Mouse (Mus musculus) megakaryocyte, embryonic 14.5 days (primary cell): ENCODE data around the gene Ccdc151. TPM values are rescaled to one million over a fixed set of nuclear protein-coding genes. Genes with fewer than 3 reads are reported as not detected.
A peak's percentile ranks its signal among the peaks of the same experiment; 100 is the strongest.

Experiments
- H3K27me3 ChIP-seq: replicated peaks from 2 replicates; pipeline ENCODE3; 2012; ENCODE audit warnings: inconsistent platforms
- H3K36me3 ChIP-seq: replicated peaks from 2 replicates; pipeline ENCODE3; 2012; ENCODE audit warnings: low read length, inconsistent platforms, mixed read lengths
- H3K4me1 ChIP-seq: 2 replicates; pipeline ENCODE4 v1.6.1; 2012; ENCODE audit warnings: inconsistent platforms
- H3K4me3 ChIP-seq: replicated peaks from 2 replicates; pipeline ENCODE3; 2012; ENCODE audit warnings: moderate library complexity, mild to moderate bottlenecking, inconsistent platforms
- H3K9me3 ChIP-seq: 2 replicates; pipeline ENCODE4 v1.6.1; 2012; ENCODE audit warnings: inconsistent platforms
- FLI1 ChIP-seq: IDR thresholded peaks from 2 replicates; pipeline ENCODE4 v1.6.1; 2012; ENCODE audit warnings: low read length, inconsistent platforms, mixed read lengths
- GATA1 ChIP-seq: IDR thresholded peaks from 3 replicates; pipeline ENCODE4 v1.6.1; 2012; ENCODE audit warnings: mixed read lengths, low read length, inconsistent platforms, borderline replicate concordance
- polyA plus RNA-seq: library from polyadenylated mRNA; stranded (reverse); fragments of >175 nt; gene quantifications from 2 replicates; pipeline ENCODE4 v1.2.3, GENCODE M21; 2012; ENCODE audit warnings: low replicate concordance; ENCODE audit not compliant: insufficient read depth

Ccdc151 gene
- polyA plus RNA-seq, 1 experiment, result 0.18 TPM

DNA sequence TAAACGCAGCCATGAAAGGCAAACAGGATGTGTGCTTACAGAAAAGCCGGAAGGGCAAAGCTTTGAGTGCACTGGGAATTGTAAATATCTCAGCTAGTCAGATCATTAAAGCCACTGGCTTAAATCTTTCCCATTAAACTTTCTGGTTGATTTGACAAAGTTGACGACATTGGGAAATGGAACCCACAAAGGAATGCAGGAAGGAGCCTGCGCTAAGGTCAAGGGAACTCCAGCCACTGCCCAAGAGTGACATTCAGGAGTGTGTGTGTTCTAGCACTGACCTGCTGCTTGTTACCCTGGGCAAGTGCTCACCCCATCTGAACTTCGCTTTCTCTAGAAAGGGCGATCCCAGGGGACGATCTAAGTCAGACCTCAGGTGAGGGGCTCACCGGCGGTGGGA is 42.3 kb downstream of the Ccdc151 start:
- TF ChIP-seq GATA1 (no peak), FLI1 (no peak)
- Histone ChIP-seq H3K4me3 (peak overlapping the region; percentile 64), H3K4me1 (peaks cover 81% of the 10 kb centered on the region), H3K36me3 (peaks cover 41% of the 10 kb centered on the region), H3K9me3 (no peaks in the 10 kb centered on the region), H3K27me3 (no peaks in the 10 kb centered on the region)

DNA sequence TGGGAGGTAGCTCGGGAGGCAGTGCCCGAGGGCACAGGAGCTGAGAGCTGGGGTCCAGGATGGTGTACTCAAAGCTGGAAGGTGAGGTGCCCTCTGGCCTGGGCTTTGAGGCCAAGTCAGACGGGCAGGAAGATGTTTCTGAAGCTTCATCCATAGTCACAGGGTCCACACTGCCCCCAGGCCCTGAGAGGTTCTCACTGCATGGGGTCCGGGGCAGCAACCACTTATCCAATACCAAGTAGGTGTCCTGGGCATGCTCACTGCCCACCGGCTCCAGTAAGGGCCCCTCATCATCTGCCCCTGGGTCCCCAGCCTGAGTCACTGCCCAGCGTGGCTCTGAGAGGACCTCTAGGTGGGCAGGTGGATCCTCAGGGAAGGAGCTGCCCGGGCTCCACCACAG is 43.2 kb downstream of the Ccdc151 start:
- no peaks in the 10 kb centered on the region for H3K9me3 ChIP-seq
- TF ChIP-seq GATA1 (no peak), FLI1 (no peak)
- no peaks in the 10 kb centered on the region for H3K27me3 ChIP-seq
- H3K36me3 ChIP-seq, result peaks cover 41% of the 10 kb centered on the region
- peaks cover 82% of the 10 kb centered on the region for H3K4me1 ChIP-seq
- peak overlapping the region; percentile 62 for H3K4me3 ChIP-seq

DNA sequence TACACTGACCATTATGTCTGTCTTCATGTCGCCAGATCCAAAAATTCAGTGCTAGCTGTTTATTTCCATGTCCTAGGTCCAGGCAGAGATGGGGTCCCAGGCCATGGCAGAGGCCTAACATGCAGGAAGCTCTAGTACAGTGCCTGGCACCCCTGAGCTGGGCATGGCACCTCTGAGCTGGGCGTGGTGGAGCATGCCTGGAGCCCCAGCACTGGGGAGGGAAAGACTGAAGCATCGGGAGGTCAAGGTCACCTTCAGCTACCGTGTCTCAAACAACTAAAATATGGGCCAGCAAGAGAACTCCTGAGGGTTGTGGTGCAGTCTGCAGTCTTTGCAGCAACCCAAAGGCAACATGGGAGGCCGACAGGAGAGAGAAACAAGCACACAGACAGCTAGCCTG is 44.1 kb downstream of the Ccdc151 start:
- no peaks in the 10 kb centered on the region for H3K9me3 ChIP-seq
- no peaks in the 10 kb centered on the region for H3K27me3 ChIP-seq
- H3K4me3 ChIP-seq, result peak overlapping the region; percentile 62
- H3K36me3 ChIP-seq, result peaks cover 41% of the 10 kb centered on the region
- no peak for TF ChIP-seq GATA1
- peaks cover 78% of the 10 kb centered on the region for H3K4me1 ChIP-seq

DNA sequence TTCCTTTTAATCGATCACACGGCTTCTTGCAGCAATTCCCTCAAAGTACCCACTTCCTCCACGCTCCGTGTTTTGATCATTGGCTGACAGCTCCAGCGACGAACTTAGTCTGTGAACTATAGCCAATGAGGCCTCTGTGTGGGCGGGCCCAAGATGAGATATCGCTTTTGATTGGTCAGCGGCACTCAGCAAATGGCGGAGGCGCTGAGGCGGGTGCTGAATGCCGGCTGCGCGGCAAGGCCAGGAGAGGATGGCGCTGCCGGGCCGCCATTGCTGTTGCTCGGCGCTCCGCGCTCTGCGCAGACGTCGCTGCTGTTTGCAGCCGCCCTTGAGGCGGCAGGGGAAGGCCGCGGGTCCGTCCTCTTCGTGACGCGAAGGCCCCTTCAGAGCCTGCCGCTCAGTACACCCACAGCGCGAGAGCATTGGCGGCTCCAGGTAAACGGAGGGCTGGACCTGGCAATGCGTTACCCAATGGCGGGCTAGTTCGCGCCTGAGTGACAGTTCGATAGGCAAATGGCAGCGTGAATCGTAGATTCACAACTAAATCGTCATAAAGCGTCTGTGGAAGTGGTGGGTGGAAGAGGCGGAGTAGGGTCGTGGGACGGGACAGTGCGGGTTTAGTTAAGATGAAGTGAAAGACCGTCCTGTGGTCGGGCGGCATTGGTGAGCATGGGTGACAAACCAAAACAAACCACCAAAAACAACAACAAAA is 46.7 kb downstream of the Ccdc151 start, which contains the start of gene Swsap1:
Swsap1 (plus strand) TSS at position 186 of the 712 bp plus-strand sequence.
- Histone ChIP-seq H3K36me3 (peaks cover 30% of the 10 kb centered on the region), H3K4me3 (peak within 1 kb of the TSS; percentile 95), H3K4me1 (peaks cover 56% of the 10 kb centered on the region), H3K9me3 (peaks cover 10% of the 10 kb centered on the region), H3K27me3 (no peaks in the 10 kb centered on the region)
- TF ChIP-seq FLI1 (no peak), GATA1 (no peak)

DNA sequence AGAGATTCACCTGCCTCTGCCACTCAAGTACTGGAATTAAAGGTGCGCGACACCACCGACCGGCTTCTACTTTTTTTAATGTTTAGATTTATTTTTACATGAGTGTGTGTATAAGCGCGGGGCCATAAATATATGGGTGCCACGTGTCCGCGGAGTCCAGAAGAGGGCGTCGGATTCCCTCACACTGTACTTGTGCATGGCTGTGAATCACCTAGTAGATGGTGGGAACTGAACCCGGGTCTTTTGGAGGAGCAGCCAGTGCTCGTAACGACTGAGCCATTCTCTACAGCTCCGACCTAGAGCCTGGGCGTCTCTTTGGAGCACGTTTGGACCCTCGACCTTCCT is 47.2 kb downstream of the Ccdc151 start:
- peaks cover 25% of the 10 kb centered on the region for H3K36me3 ChIP-seq
- TF ChIP-seq FLI1 (no peak), GATA1 (no peak)
- H3K9me3 ChIP-seq, result peaks cover 10% of the 10 kb centered on the region
- H3K4me3 ChIP-seq, result peak overlapping the region; percentile 95
- H3K4me1 ChIP-seq, result peaks cover 51% of the 10 kb centered on the region
- H3K27me3 ChIP-seq, result no peaks in the 10 kb centered on the region

DNA sequence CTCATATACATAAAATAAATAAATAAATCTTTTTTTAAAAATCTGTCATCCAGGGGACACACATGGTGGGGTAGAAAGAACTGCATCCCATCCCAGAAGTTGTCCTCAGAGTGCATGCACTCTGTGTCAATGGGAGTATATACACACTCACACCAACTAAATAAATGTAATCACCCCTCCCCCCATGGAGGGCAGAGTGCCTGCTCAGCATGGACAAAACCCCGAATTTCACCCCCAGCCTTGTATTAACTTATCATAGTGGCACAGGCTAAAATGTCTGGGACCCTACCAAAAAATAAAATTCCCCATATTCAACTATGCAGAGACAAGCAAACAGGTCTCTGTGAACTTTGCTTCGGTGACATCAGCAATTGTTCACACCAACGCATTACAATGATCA is 47.8 kb downstream of the Ccdc151 start:
- TF ChIP-seq GATA1 (no peak), FLI1 (no peak)
- Histone ChIP-seq H3K9me3 (peaks cover 10% of the 10 kb centered on the region), H3K4me1 (peaks cover 48% of the 10 kb centered on the region), H3K36me3 (peaks cover 19% of the 10 kb centered on the region), H3K27me3 (no peaks in the 10 kb centered on the region), H3K4me3 (no peak overlapping the region)

DNA sequence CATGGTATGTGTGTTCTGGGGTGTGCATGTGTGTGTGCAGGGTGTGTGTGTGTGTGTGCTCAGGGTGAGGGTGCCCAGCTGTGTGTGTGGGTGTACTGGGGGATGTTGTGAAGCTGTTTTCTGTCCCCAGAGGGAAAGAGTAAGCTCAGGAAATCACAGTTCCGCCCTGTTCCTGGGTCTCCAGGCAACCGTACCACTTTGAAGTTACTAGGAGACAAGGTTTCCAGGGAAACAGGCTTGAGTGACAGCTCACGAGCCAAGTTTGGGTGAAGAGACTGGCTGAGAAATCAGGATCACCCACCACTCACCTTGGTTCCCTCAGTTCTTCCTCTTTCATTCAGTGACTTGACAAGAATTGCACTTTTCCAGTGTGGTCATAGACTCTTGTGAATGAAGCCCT is 48.8 kb downstream of the Ccdc151 start:
- Histone ChIP-seq H3K4me3 (peak overlapping the region; percentile 64), H3K9me3 (peaks cover 10% of the 10 kb centered on the region), H3K4me1 (peaks cover 38% of the 10 kb centered on the region), H3K27me3 (peaks cover 8% of the 10 kb centered on the region), H3K36me3 (peaks cover 9% of the 10 kb centered on the region)
- TF ChIP-seq FLI1 (no peak), GATA1 (no peak)

DNA sequence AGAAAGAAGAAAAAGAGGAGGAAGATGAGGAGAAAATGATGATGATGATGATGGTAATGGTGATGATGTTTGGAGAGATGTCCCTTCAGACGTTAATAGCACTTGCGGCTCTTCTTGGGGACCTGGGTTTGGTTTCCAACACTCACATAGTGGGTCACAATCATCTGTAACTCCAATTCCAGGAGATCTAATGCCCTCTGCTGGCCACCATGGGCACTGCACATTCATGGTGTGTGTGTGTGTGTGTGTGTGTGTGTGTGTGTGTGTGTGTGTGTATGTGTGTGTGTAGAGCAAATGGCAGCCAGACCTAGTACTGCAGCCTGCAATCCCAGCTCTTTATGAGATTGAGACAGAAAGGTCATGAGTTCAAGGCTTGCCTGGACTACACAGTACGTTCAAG is 50.5 kb downstream of the Ccdc151 start:
- peaks cover 23% of the 10 kb centered on the region for H3K27me3 ChIP-seq
- H3K4me1 ChIP-seq, result peaks cover 30% of the 10 kb centered on the region
- no peaks in the 10 kb centered on the region for H3K36me3 ChIP-seq
- no peak for TF ChIP-seq FLI1
- TF ChIP-seq GATA1, result no peak
- peaks cover 10% of the 10 kb centered on the region for H3K9me3 ChIP-seq
- no peak overlapping the region for H3K4me3 ChIP-seq

DNA sequence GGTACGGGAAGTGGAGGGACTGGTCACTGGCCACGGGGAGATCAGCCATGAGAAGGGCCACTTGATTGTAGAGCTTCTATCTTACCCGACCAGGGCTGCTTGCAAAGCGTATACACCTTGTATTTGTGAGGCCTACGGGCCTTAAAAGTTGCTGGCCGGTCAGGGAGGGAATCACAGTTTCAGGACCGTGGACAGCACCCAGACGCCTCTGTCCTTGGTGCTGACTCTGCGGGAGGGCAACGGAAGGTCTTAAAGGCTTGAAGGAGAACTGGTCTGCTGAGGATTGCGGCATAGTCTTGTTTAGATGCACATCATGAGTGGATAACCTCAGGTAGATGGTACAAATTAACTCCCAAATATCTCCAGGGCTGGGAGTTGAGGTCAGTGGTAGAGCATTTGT is 52.1 kb downstream of the Ccdc151 start:
- Histone ChIP-seq H3K9me3 (peaks cover 10% of the 10 kb centered on the region), H3K4me1 (peaks cover 21% of the 10 kb centered on the region), H3K36me3 (no peaks in the 10 kb centered on the region), H3K27me3 (peaks cover 32% of the 10 kb centered on the region), H3K4me3 (no peak overlapping the region)
- TF ChIP-seq GATA1, result no peak
- no peak for TF ChIP-seq FLI1

DNA sequence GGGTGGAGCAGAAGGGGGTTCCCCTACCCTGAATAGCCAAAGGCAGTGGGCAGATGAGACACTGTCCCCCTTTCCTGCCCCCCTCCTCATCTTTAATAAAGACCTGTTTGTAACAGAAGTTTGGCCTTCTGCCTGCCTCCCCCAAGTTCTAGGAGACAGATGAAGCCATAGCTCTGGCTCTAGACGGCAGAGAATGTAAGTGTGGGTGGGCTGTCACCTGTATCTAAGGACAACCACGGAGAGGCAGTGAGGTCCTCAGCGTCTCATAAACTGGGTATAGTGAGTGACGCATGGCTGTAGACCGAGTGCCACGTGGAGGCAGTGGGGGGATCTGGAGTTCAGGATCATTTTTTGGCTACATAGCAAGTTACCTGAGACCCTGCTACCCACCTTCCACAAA is 53.6 kb downstream of the Ccdc151 start:
- H3K4me1 ChIP-seq, result peaks cover 18% of the 10 kb centered on the region
- no peak for TF ChIP-seq GATA1
- no peak for TF ChIP-seq FLI1
- no peaks in the 10 kb centered on the region for H3K36me3 ChIP-seq
- no peak overlapping the region for H3K4me3 ChIP-seq
- peaks cover 16% of the 10 kb centered on the region for H3K9me3 ChIP-seq
- peaks cover 44% of the 10 kb centered on the region for H3K27me3 ChIP-seq
